Mouse (Mus musculus): ENCODE measurements around the gene Aldh8a1. TPM values are rescaled to one million over a fixed set of nuclear protein-coding genes. Genes with fewer than 3 reads are reported as not detected.
"Not testable (repeated sequence)": the region's sequence is repeated elsewhere in the genome, so short reads cannot be mapped to it uniquely, and the experiment has no call there.

The Aldh8a1 gene
- polyA plus RNA-seq, 1 experiment from 2014 or later: 2.0 TPM

GRCm38 (mm10) chr10:21385111-21385663 is 8.1 kb downstream of the Aldh8a1 start:
- no peaks in the 10 kb centered on the region for H3K4me1 ChIP-seq (ENCODE audit: control insufficient read depth, insufficient read depth, low read length)
- no peaks in the 10 kb centered on the region for H3K36me3 ChIP-seq (ENCODE audit: control insufficient read depth, insufficient read depth, low read length)
- 66% methylated on average over 3 of the region's 3 CpGs for WGBS
- H3K9me3 ChIP-seq (replicated peaks; ENCODE audit: control insufficient read depth, low read length): no peaks in the 10 kb centered on the region
- H3K27ac ChIP-seq (ENCODE audit: low read length): no peak overlapping the region
- no peaks in the 10 kb centered on the region for H3K27me3 ChIP-seq (ENCODE audit: control insufficient read depth, insufficient read depth, low read length)
- H3K4me3 ChIP-seq (replicated peaks; ENCODE audit: low read length): no peak overlapping the region
- H3K9ac ChIP-seq (ENCODE audit: low read length): no peak overlapping the region
- no peak overlapping the region for H3K4me2 ChIP-seq (ENCODE audit: low read depth, low read length)
- no peak for ATAC-seq (ENCODE audit: insufficient read depth, low FRiP score)

- Histone ChIP-seq H3K4me3 (replicated peaks; ENCODE audit: low read length) (no peak overlapping the region), H3K27me3 (ENCODE audit: control insufficient read depth, insufficient read depth, low read length) (no peaks in the 10 kb centered on the region), H3K9me3 (replicated peaks; ENCODE audit: control insufficient read depth, low read length) (no peaks in the 10 kb centered on the region), H3K4me2 (ENCODE audit: low read depth, low read length) (no peak overlapping the region), H3K4me1 (ENCODE audit: control insufficient read depth, insufficient read depth, low read length) (no peaks in the 10 kb centered on the region), H3K36me3 (ENCODE audit: control insufficient read depth, insufficient read depth, low read length) (no peaks in the 10 kb centered on the region), H3K27ac (ENCODE audit: low read length) (no peak overlapping the region), H3K9ac (ENCODE audit: low read length) (no peak overlapping the region)
- no peak for ATAC-seq (ENCODE audit: insufficient read depth, low FRiP score)
- 84% methylated on average over 11 of the region's 11 CpGs for WGBS
Observed at GRCm38 (mm10) chr10:21389075-21389474, 12.0 kb downstream of the Aldh8a1 start.

- no peaks in the 10 kb centered on the region for H3K27me3 ChIP-seq (ENCODE audit: control insufficient read depth, insufficient read depth, low read length)
- WGBS: 80% methylated on average over 4 of the region's 4 CpGs
- H3K4me1 ChIP-seq (ENCODE audit: control insufficient read depth, insufficient read depth, low read length): no peaks in the 10 kb centered on the region
- no peak for ATAC-seq (ENCODE audit: insufficient read depth, low FRiP score)
- H3K36me3 ChIP-seq (ENCODE audit: control insufficient read depth, insufficient read depth, low read length): no peaks in the 10 kb centered on the region
- no peak overlapping the region for H3K4me3 ChIP-seq (replicated peaks; ENCODE audit: low read length)
- no peak overlapping the region for H3K4me2 ChIP-seq (ENCODE audit: low read depth, low read length)
- H3K9ac ChIP-seq (ENCODE audit: low read length): no peak overlapping the region
- H3K9me3 ChIP-seq (replicated peaks; ENCODE audit: control insufficient read depth, low read length): no peaks in the 10 kb centered on the region
- no peak overlapping the region for H3K27ac ChIP-seq (ENCODE audit: low read length)
Observed at GRCm38 (mm10) chr10:21390440-21390839, 13.3 kb downstream of the Aldh8a1 start.

GRCm38 (mm10) chr10:21391286-21391685 is 14.2 kb downstream of the Aldh8a1 start:
- ATAC-seq (ENCODE audit: insufficient read depth, low FRiP score): no peak
- 68% methylated on average over 4 of the region's 4 CpGs for WGBS
- Histone ChIP-seq H3K36me3 (ENCODE audit: control insufficient read depth, insufficient read depth, low read length) (no peaks in the 10 kb centered on the region), H3K9ac (ENCODE audit: low read length) (no peak overlapping the region), H3K9me3 (replicated peaks; ENCODE audit: control insufficient read depth, low read length) (no peaks in the 10 kb centered on the region), H3K4me1 (ENCODE audit: control insufficient read depth, insufficient read depth, low read length) (no peaks in the 10 kb centered on the region), H3K27me3 (ENCODE audit: control insufficient read depth, insufficient read depth, low read length) (no peaks in the 10 kb centered on the region), H3K27ac (ENCODE audit: low read length) (no peak overlapping the region), H3K4me3 (replicated peaks; ENCODE audit: low read length) (no peak overlapping the region), H3K4me2 (ENCODE audit: low read depth, low read length) (no peak overlapping the region)

DNA sequence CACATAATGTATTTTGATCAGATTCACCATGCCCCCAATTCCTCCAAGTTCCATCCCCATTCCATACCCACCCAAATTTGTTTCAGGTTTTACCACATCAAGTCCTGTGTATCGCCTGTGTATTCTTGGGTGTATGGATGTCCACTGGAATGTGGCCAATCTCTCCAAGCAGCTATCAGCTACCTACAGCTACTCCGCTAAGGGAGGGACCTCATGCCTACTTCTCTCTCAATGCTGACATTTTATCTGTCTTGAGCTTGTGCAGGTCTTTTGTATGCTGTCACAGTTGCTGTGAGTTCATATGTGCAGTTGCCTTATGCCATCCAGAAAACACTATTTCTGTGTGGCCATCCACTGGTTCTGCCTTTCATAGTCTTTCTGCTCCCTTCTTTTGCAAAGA is 16.3 kb downstream of the Aldh8a1 start:
- ATAC-seq (ENCODE audit: insufficient read depth, low FRiP score): no peak
- Histone ChIP-seq H3K4me1 (ENCODE audit: control insufficient read depth, insufficient read depth, low read length) (no peaks in the 10 kb centered on the region), H3K27me3 (ENCODE audit: control insufficient read depth, insufficient read depth, low read length) (no peaks in the 10 kb centered on the region), H3K9ac (ENCODE audit: low read length) (no peak overlapping the region), H3K36me3 (ENCODE audit: control insufficient read depth, insufficient read depth, low read length) (no peaks in the 10 kb centered on the region), H3K27ac (ENCODE audit: low read length) (no peak overlapping the region), H3K4me2 (ENCODE audit: low read depth, low read length) (no peak overlapping the region), H3K9me3 (replicated peaks; ENCODE audit: control insufficient read depth, low read length) (no peaks in the 10 kb centered on the region), H3K4me3 (replicated peaks; ENCODE audit: low read length) (no peak overlapping the region)
- WGBS: 88% methylated on average over 2 of the region's 2 CpGs

- no peak overlapping the region for H3K27ac ChIP-seq (ENCODE audit: low read length)
- no peak overlapping the region for H3K4me3 ChIP-seq (replicated peaks; ENCODE audit: low read length)
- H3K9me3 ChIP-seq (replicated peaks; ENCODE audit: control insufficient read depth, low read length): no peaks in the 10 kb centered on the region
- no peaks in the 10 kb centered on the region for H3K4me1 ChIP-seq (ENCODE audit: control insufficient read depth, insufficient read depth, low read length)
- H3K9ac ChIP-seq (ENCODE audit: low read length): no peak overlapping the region
- H3K4me2 ChIP-seq (ENCODE audit: low read depth, low read length): no peak overlapping the region
- 81% methylated on average over 14 of the region's 14 CpGs for WGBS
- no peak for ATAC-seq (ENCODE audit: insufficient read depth, low FRiP score)
- no peaks in the 10 kb centered on the region for H3K36me3 ChIP-seq (ENCODE audit: control insufficient read depth, insufficient read depth, low read length)
- no peaks in the 10 kb centered on the region for H3K27me3 ChIP-seq (ENCODE audit: control insufficient read depth, insufficient read depth, low read length)
Observed at GRCm38 (mm10) chr10:21395426-21396139, 18.5 kb downstream of the Aldh8a1 start.

- not testable (repeated sequence) for H3K4me1 ChIP-seq (ENCODE audit: control insufficient read depth, insufficient read depth, low read length); H3K4me2 ChIP-seq (ENCODE audit: low read depth, low read length); H3K27ac ChIP-seq (ENCODE audit: low read length); H3K27me3 ChIP-seq (ENCODE audit: control insufficient read depth, insufficient read depth, low read length); H3K36me3 ChIP-seq (ENCODE audit: control insufficient read depth, insufficient read depth, low read length); H3K4me3 ChIP-seq (replicated peaks; ENCODE audit: low read length); H3K9ac ChIP-seq (ENCODE audit: low read length); H3K9me3 ChIP-seq (replicated peaks; ENCODE audit: control insufficient read depth, low read length); ATAC-seq (ENCODE audit: insufficient read depth, low FRiP score)
- 72% methylated on average over 6 of the region's 6 CpGs for WGBS
Observed at GRCm38 (mm10) chr10:21398873-21399425, 21.9 kb downstream of the Aldh8a1 start.

DNA sequence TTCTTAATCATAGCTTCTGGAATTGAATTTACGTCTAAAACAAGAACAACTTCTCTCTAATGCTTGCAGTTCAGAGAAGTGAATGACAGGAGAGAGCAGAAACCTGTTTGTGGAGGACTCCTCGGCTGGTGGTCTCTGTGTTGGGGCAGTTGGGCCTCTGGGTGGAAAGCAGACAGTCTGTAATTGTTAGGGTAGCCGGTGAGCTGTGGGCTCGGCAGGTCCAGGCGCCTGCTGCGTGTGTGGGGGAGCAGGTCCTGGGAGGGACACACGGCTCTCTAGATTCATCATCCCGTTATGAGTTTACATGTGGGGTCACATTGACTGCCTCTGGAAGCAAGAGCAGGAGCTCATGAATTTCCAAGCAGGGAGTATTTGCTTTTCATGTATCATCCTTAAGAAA is 22.5 kb downstream of the Aldh8a1 start:
- H3K4me2 ChIP-seq (ENCODE audit: low read depth, low read length): no peak overlapping the region
- WGBS: 34% methylated on average over 8 of the region's 8 CpGs
- H3K4me3 ChIP-seq (replicated peaks; ENCODE audit: low read length): no peak overlapping the region
- H3K27ac ChIP-seq (ENCODE audit: low read length): no peak overlapping the region
- no peak overlapping the region for H3K9ac ChIP-seq (ENCODE audit: low read length)
- no peaks in the 10 kb centered on the region for H3K36me3 ChIP-seq (ENCODE audit: control insufficient read depth, insufficient read depth, low read length)
- H3K9me3 ChIP-seq (replicated peaks; ENCODE audit: control insufficient read depth, low read length): no peaks in the 10 kb centered on the region
- H3K4me1 ChIP-seq (ENCODE audit: control insufficient read depth, insufficient read depth, low read length): no peaks in the 10 kb centered on the region
- ATAC-seq (ENCODE audit: insufficient read depth, low FRiP score): no peak
- H3K27me3 ChIP-seq (ENCODE audit: control insufficient read depth, insufficient read depth, low read length): no peaks in the 10 kb centered on the region

DNA sequence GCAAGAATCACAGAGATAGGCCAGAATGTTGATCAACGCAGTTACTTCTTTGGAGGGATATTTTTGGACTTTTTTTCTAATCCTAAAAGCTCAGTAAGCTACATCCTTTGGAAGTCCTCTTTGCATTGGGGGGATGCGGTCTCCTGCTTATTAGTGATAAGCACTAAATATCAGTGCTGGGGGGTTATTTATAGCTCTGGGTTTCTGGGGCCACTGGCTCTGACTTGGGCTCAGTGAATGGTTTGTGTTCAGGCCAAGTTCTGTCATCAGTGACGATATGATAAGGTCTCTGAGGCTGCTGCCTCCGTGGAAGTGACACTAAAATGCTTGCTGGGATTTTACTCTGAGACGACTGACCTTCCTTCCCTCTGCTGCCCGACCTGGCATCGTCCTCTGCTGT is 22.9 kb downstream of the Aldh8a1 start:
- Histone ChIP-seq H3K4me1 (ENCODE audit: control insufficient read depth, insufficient read depth, low read length) (no peaks in the 10 kb centered on the region), H3K4me2 (ENCODE audit: low read depth, low read length) (no peak overlapping the region), H3K4me3 (replicated peaks; ENCODE audit: low read length) (no peak overlapping the region), H3K36me3 (ENCODE audit: control insufficient read depth, insufficient read depth, low read length) (no peaks in the 10 kb centered on the region), H3K27ac (ENCODE audit: low read length) (no peak overlapping the region), H3K27me3 (ENCODE audit: control insufficient read depth, insufficient read depth, low read length) (no peaks in the 10 kb centered on the region), H3K9ac (ENCODE audit: low read length) (no peak overlapping the region), H3K9me3 (replicated peaks; ENCODE audit: control insufficient read depth, low read length) (no peaks in the 10 kb centered on the region)
- WGBS: 57% methylated on average over 7 of the region's 7 CpGs
- no peak for ATAC-seq (ENCODE audit: insufficient read depth, low FRiP score)
